Mouse (Mus musculus) right cerebral cortex, postnatal 14 days (tissue): ENCODE measurements around the gene Fhit.

Experiments
- DNase-seq: peaks from one replicate; pipeline ENCODE4 v3.0.0; 2022

Fhit gene

DNA sequence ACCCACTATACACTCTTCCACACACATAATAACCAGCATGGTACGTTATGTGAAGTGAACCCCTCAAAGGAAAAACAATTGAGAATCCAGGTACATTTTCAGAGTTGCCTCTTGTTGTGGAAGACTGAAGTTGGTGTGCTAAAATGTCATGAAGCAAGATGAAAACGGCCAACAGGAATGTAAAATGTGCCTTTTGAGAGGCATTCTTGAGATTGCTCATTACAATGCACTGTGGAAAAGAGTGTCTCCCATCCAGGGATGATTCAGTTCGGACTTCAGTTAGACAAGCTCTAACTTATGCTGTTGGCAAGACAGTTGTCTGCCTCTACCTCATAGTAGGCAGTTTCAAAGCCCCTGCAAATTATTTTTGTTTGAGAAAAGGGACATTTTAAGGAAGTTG lies 676.0 kb downstream of the Fhit start:
- DNase-seq = no peak

DNA sequence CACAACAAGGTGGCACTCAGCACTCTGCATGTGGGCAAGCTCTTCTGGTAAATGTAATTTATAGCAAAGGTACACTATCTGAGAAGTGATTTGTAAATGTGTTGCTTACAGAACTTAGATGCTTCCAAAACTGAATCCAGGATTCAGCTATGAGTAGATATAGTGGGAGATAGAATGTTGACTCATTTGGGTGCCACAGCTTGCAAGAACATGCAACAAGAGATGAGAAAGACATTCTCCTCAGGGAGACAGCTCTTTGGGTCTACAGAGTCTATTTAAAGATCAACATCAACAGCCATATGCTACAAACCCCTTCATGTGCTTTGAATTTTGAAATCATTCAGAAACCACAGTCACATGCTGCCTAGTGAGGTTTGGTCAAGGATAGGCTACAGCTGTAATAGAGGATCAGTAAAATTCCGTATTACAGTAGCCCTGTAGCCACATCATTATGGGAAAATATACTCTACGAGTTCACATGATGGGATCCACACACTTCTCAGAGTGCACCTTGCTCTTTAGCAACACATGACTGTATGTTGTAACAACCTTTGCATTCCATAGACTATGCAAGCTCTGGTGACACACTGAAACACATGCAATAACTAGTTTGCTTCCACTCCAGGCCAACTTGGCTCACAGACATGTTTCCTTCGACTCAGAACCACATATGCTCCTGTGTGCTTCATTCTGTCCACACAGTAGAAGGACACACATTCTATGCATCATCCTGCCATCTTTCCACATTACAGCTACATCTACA lies 678.8 kb downstream of the Fhit start:
- DNase-seq = no peak

GRCm38 (mm10) chr14:10481370-10481769 lies 680.5 kb downstream of the Fhit start:
- no peak for DNase-seq

GRCm38 (mm10) chr14:10480681-10481080 lies 681.2 kb downstream of the Fhit start:
- no peak for DNase-seq

GRCm38 (mm10) chr14:10453001-10453861 lies 708.6 kb downstream of the Fhit start:
- DNase-seq = no peak

DNA sequence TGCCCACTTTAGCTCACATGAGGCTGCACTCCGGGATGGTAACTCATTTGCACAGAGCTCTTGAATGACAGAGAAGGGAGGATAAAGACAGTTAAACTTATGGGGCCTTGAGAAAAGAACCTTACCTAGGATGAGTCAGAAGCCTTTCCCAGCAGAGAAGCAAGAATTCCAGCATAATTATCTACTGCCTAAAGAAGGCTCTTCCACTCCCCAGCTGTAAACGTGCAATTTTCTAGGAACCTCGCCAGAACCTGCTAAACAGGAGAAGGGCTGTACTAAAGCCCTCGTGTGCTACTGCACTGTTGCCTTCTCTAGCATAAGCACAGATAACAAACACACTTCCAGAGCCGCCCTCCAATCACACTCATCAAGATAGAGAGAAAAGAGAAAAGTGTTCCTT lies 709.6 kb downstream of the Fhit start:
- DNase-seq = no peak

- no peak for DNase-seq
These were observed 716.5 kb downstream of the Fhit start for GRCm38 (mm10) chr14:10445360-10445759.

DNA sequence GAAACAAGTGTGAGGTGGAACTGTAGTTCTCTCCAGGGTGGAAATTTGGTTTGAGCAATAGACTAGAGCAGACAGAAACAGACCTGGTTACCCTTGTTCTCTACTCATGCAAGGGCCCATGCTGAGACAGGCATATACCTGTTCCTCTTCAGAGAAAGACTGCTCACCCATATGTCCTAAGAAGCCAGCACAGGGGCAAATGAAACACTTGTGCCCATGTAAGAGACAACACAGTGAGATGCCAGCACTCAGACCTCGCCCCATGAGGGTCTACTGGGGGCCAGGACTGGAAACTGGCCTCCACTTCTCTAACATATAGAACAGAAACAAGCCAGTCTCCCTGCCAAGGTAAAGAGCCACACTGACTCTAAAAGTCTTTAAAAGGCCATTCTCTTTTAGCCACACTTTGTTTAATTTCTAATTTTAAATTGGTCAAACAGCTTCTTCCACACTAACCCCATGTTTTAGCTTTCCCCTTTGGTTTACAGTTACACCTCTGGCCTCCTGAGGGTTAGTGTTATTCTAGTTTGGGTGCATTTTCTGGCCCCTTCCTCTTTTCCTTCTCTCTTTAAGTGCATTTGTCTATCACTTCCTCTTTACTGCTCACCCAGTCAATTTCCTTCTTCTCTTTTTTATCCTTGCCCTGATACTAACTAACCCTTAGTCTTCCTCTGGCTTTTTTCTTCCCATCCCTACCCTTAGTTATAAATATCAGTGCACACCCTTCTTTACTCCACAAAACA lies 722.7 kb downstream of the Fhit start:
- DNase-seq = no peak

- DNase-seq = no peak
These were observed 725.6 kb downstream of the Fhit start for GRCm38 (mm10) chr14:10436193-10436592.

- DNase-seq = no peak
These were observed 729.3 kb downstream of the Fhit start for GRCm38 (mm10) chr14:10432502-10432901.

DNA sequence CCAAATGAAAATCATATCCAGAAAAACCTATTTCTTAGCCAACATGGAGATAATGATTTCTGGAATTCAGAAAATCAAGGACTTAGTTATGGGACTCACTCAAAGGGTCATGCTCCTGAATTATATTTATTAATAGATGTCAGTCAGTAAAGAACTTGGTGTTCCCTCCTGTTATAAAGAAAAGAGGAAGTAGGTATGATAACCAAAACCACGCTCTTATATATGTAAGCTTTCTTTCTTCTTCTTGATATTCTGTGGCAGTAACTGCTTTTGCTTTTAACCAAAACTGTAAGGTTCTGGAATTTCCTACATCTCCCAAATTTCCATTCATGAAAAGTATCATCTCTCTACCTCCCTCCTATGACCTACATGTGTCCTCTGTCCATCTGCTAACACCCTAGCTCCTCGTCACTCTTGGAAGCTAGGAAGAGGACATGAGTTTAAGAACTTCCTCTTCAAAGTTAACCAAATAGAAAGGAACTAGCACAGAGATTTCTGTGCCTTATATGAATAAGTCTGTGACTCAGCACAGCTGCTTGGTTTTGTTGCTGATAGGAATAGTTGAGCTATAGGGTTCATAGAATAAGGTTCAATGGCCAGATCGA lies 731.3 kb downstream of the Fhit start:
- no peak for DNase-seq

GRCm38 (mm10) chr14:10423499-10423898 lies 738.3 kb downstream of the Fhit start:
- DNase-seq = no peak

- DNase-seq = no peak
These were observed 739.6 kb downstream of the Fhit start for GRCm38 (mm10) chr14:10422261-10422660.

DNA sequence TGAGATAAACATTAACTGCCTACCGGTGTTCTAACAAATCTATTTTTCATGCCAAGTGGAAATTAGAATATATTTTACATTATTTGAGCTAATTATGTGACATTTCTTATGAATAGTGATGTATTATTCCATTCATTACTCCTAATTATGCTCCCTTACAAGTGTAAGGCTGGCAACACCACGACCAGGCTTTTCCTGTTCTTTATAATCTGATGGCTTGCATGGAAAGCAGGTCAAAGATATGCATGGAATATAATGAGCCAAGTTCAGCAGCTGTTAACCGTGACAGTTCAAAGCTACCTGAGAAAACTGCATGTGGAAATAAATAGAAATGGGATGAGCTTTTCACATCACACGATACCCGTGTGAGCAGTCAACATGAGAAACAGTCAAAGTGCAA lies 746.8 kb downstream of the Fhit start:
- DNase-seq = no peak

GRCm38 (mm10) chr14:10409306-10409962 lies 752.4 kb downstream of the Fhit start:
- no peak for DNase-seq

GRCm38 (mm10) chr14:10405346-10405745 lies 756.5 kb downstream of the Fhit start:
- DNase-seq = no peak

DNA sequence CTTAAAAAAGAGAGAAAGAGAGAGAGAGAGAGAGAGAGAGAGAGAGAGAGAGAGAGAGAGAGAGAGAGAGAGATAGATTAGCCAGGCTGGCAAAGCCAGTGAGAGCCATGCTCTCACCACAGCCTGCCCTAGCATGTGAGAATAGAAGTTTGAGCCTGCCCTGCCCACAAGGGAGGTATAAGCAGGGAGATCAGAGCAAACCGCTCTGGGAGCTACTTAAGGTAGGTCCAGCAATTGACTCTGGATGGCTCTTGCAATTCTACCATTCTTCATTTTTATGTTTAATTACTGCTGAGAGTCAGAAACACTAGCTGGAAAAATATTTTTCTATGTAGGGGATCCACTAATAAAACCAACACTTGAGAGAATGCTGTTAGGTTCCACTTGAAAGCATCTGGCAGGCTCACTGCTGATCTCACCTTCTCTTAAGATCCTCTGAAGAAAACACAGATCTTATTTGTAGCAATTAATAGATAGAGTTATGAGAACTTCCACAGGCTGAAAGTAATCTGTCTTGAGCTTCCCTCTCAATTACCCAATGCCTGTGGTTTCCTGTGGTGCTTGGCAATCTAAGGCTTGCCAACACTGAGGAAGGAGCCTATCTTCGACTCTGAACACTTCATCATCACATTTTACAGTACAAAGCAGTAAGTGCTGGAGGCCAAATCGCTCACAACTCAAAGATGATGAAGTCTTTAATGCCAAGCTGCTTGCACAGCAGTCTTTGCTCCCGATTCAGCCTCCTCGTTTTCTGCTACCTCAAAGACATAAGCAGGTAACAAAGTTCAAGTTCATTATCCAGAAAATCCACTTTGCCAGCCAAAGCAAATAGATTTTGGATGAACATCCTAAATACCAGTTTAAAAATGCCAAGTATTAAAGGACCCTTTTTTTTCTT lies 793.8 kb downstream of the Fhit start:
- no peak for DNase-seq

DNA sequence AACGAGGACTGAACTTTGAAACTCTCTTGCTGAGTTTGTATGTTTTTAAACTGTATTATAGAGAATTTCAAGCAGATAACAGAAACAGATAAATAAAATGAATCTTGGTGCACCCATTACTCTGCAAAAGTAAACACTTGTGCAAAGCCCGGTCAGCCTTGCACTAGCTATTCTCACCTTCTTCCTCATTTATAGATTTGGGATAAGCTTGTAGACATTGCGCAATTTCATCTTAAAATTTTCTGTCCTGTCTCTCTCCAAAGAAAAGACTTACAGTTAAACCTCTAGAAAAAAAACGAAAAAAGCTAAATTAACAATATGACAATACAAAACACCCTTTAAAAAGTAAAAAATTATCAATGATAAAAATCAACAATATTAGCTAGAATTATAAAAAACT lies 795.0 kb downstream of the Fhit start:
- no peak for DNase-seq

GRCm38 (mm10) chr14:10364281-10364680 lies 797.6 kb downstream of the Fhit start:
- no peak for DNase-seq

DNA sequence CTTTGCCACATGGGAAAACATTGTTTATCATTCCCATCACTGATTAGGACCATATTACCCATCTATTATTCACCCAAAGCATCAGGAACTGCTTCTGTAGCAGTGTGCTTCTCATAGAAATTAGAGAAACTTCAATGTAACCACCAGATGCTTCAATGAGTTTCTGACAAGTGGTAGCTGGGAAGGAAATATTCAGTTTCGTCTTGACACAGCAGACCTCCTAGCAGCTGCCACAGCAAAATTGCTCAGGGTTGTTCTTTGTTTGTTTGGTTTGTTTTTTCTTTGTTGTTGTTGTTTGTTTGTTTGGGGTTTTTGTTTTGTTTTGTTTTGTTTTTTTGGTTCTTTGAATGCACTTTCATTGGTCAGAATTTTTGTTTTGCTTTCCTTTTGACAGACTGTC lies 798.5 kb downstream of the Fhit start:
- no peak for DNase-seq

GRCm38 (mm10) chr14:10345905-10346304 lies 815.9 kb downstream of the Fhit start:
- no peak for DNase-seq
